Mouse (Mus musculus) kidney, adult 10 weeks (tissue): ENCODE measurements around the gene Spata45. TPM values are rescaled to one million over a fixed set of nuclear protein-coding genes. Genes with fewer than 3 reads are reported as not detected.

Experiments used
- polyA plus RNA-seq: library from polyadenylated mRNA; stranded (reverse); fragments of 350-450 nt; fragmentation: Illumina TruSeq; extraction: RNeasy Lipid Tissue Mini Kit (QIAGEN cat#74804); gene quantifications from one replicate; pipeline ENCODE4 v1.2.3, GENCODE M21; 2014; ENCODE audit warnings: low read depth, low replicate concordance

The Spata45 gene
- polyA plus RNA-seq: not detected

DNA sequence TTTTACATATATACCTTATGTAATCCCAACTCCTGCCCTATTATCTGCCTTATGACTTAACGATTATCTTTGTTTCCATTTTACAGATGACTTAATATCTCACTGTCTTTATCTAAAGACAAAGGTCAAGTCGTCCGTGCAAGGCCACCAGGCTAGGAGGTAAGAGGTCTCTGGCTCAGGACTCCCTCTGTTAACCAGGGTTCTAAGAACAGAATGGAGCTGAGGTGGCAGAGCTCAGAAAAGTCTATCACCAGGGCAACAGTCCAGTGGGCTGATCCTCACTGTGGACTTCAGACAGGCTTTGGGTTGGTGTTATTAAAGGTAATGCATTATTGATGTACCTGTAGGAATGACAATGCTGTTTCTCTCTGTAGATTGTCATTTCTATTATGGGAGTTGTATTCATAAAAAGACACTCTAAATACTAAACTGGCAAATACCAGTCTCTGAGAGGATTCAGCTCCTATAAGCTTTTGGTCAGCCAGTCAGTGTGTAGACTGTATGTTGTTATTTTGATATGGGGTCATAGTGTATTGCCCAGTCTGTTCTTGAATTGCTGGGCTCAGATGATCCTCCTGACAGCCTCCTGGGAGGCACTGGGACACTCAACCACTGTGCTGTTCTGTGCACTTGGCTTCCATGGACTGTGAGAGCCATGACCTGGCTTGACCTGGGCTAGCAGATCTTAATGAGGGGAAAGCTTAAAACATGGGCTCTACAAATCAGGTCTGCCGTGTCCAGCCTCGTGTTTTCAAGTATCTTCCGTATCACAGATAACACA, at the start of gene Spata45:
TSS of gene Spata45 (plus strand) at position 86 of the 781 bp plus-strand sequence.

DNA sequence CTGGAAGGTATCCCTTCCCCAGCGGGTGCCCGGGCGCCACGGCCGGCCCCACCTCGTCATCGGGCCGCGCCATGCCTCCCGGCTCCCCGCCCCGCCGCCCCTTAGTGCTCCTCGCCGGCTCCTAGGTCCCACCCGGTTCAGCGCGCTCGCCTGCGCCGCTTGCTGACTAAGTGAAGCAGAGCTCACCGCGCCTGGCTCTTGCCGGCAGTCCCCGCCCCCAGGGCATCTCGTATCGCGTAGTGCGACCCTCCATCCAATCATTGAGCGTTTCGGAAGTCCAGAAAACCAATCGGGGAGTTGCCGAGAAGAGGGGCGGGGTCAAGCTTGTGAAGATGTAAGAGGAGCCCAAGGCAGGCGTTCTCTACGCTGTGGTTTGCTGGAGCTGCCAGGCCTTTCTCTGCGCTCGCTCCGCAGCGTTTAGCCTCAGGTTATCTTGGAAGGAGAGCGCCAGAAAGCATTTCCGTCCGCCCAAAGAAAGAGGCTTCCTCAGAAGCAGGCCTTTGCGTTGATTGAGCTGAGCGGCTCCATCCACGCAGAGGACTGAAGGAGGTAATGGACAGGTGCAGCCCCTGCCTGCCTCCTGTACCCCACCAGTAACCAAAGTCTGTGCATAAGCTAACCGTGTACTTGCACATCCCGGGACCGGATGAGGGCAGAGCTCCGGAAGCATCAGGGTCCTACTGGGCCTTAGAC, 10.3 kb upstream of the Spata45 start, which contains the start of gene Flvcr1:
TSS of gene Flvcr1 (minus strand) at position 138 of the 693 bp plus-strand sequence.

DNA sequence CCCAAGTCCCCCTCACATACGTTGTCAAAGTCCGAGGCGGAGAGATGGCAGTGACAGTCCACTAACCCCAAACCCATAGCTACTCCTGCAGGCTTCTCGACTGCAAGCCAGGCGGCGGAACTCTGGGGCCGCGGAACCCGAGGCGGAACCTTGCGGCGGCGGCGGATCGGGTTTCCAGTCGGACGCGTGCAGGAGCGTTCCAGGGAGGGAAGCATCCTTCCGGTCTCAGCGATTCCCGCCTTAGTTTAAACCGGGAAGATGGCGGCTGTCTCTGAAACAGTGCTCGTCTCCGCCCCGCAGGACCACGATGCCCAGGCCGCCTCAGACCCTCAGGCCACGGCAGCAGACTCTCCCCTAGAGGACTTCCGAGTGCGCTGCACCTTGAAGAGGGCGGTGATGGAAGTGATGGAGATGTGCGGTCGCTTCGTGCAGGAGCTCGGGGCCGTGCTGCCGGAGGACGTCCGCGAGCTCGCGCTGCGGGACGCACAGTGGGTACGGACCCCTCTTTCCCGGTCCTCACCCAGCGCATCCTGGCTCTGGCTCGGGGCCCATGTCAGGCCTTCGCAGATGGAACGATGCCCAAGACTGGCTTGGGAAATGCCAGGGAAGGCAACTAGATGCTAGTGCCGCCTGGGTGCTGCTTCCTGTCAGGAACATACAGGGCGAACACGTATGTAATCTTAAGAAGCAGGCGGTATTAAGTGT, 26.5 kb downstream of the Spata45 start, which contains the start of the genes Tatdn3 and Nsl1:
TSS of gene Tatdn3 (minus strand) at position 152 of the 705 bp plus-strand sequence.
TSS of gene Nsl1 (plus strand) at position 232 of the 705 bp plus-strand sequence.

Other genes with a start within 250 kb of the Spata45 start
- 4.0 TPM for gene Rps6kc1, start 124.9 kb upstream of the Spata45 start, polyA plus RNA-seq
- gene Angel2, start 111.5 kb upstream of the Spata45 start, polyA plus RNA-seq: 53.8 TPM
- 0.20 TPM for gene Vash2, start 57.3 kb upstream of the Spata45 start, polyA plus RNA-seq
- gene Flvcr1, start 10.5 kb upstream of the Spata45 start, polyA plus RNA-seq: 43.9 TPM
- 15.2 TPM for gene Tatdn3, start 26.3 kb downstream of the Spata45 start, polyA plus RNA-seq
- 0.12 TPM for gene Nsl1, start 26.4 kb downstream of the Spata45 start, polyA plus RNA-seq
- not detected for gene Batf3, start 61.2 kb downstream of the Spata45 start, polyA plus RNA-seq
- gene Fam71a, start 128.2 kb downstream of the Spata45 start, polyA plus RNA-seq: not detected
- gene Atf3, start 181.4 kb downstream of the Spata45 start, polyA plus RNA-seq: 1.1 TPM